Mouse (Mus musculus): ENCODE data around the gene Hist1h1t.
A peak's percentile ranks its signal among the peaks of the same experiment; 100 is the strongest.

Gene Hist1h1t

GRCm38 (mm10) chr13:23737091-23737490, 41.5 kb downstream of the Hist1h1t start:
- no peak for DNase-seq (ENCODE audit: low read depth)

DNA sequence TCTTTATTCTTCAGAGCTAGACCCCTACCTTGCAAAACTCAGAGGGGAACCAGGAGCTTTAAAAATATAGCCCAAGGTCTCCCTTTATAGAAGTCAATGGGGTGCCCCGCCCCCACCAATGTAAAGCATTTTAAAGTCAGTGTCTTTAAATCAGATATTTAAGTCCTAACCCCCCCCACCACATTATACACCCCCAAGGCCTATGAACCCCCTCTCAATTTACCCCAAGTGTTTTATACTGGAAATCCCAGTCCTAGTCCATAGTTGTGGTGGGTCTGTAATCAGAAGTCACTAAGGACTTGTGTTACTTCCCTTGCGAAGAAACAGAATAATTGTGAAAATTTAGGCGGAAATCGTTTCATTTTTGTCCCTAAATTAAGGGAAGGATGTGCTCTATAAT, 42.4 kb downstream of the Hist1h1t start:
- no peak for DNase-seq (ENCODE audit: low read depth)

DNA sequence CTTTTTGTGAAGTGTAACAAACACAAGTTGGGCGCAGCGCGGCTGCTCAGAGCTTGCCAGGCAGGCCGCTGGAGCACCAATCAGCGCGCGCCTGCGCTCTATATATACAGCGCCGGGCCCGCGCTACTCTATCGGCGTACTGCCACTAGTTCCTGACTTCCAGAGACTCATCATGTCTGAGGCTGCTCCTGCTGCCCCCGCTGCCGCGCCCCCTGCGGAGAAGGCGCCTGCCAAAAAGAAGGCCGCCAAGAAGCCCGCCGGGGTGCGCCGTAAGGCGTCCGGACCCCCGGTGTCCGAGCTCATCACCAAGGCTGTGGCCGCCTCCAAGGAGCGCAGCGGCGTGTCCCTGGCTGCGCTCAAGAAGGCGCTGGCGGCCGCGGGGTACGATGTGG, 43.1 kb downstream of the Hist1h1t start, which contains the start of gene Hist1h1c:
TSS of gene Hist1h1c (plus strand) at position 132 of the 392 bp plus-strand sequence.
- peak; percentile 97 for DNase-seq (ENCODE audit: low read depth)

GRCm38 (mm10) chr13:23739069-23739921, 43.7 kb downstream of the Hist1h1t start:
- DNase-seq (ENCODE audit: low read depth): peak; percentile 93

GRCm38 (mm10) chr13:23739922-23740252, 44.3 kb downstream of the Hist1h1t start:
- DNase-seq (ENCODE audit: low read depth): no peak

GRCm38 (mm10) chr13:23740256-23740840, 44.7 kb downstream of the Hist1h1t start:
- DNase-seq (ENCODE audit: low read depth): no peak

GRCm38 (mm10) chr13:23740910-23741309, 45.3 kb downstream of the Hist1h1t start:
- DNase-seq (ENCODE audit: low read depth): no peak

- no peak for DNase-seq (ENCODE audit: low read depth)
These were observed 46.4 kb downstream of the Hist1h1t start for GRCm38 (mm10) chr13:23742007-23742406.

DNA sequence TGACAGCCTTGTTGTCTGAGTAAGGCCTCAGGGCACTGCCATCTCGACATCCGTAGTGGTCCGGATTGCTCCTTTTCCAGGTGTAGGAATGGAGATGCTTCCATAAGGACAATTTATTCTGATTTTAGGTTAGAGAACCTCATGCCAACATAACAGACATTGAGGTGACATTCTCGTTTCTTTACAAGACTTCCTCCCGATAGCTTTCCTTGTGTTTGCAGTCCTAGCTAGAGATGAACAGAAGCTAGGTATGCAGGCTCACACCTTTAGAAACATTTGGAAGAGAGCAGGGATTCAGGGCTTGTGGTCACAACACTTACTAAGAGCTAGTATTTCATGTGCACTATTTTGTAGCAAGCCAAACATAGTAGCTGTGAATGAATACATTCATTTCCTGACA, 47.6 kb downstream of the Hist1h1t start:
- no peak for DNase-seq (ENCODE audit: low read depth)

DNA sequence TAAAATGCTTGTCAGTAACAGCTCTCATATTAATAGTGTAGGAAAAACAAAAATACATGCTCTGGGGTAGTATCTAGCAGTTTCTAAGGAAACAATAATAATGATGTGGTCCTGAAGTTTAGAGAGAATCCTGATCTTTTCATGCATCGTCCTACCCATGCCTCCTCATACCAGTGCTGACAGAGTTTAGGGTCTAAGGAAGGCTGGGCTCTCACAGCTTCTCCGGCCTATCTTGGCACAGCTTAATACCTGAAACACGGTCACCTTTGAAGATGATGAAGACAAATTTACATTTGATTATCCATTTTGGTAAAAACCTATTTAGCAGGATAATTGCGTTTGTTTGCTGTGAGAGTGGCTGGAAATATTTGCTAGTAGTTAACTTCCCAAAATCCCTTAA, 48.3 kb downstream of the Hist1h1t start:
- no peak for DNase-seq (ENCODE audit: low read depth)

DNA sequence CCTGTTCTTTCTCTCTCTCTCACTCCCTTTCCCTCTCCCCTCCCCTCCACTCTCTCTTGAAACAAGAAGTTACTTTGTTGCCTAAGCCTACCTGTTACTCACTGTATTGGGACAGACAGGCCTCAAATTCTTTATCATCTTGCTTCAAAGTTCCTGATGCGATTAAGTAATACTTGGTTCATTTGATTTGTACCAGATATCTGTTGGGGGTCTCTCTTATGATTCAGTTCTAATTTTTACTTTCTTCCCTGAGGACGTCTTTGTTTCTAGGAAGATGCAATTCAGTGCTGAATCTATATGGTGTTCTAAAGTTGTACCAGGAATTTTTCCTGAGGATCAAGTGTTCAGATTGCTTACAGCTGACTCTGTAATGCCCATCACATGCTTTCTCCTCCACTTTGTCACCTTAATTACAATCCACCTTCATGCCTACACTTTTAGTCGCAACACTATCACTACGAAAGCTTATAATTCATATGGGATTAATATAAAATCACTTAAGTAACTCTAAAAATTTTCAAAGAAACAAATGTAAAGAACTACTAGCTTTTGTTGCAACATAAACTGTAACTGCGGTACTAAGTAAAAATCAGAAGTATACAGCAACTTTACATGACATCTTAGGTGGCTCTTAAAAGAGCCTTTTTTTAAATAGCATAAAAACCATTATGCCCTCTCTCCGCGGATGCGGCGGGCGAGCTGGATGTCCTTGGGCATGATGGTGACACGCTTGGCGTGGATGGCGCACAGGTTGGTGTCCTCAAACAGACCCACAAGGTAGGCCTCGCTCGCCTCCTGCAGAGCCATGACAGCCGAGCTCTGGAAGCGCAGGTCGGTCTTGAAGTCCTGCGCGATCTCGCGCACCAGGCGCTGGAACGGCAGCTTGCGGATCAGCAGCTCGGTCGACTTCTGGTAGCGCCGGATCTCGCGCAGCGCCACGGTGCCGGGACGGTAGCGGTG, 49.1 kb downstream of the Hist1h1t start:
- no peak for DNase-seq (ENCODE audit: low read depth)

DNA sequence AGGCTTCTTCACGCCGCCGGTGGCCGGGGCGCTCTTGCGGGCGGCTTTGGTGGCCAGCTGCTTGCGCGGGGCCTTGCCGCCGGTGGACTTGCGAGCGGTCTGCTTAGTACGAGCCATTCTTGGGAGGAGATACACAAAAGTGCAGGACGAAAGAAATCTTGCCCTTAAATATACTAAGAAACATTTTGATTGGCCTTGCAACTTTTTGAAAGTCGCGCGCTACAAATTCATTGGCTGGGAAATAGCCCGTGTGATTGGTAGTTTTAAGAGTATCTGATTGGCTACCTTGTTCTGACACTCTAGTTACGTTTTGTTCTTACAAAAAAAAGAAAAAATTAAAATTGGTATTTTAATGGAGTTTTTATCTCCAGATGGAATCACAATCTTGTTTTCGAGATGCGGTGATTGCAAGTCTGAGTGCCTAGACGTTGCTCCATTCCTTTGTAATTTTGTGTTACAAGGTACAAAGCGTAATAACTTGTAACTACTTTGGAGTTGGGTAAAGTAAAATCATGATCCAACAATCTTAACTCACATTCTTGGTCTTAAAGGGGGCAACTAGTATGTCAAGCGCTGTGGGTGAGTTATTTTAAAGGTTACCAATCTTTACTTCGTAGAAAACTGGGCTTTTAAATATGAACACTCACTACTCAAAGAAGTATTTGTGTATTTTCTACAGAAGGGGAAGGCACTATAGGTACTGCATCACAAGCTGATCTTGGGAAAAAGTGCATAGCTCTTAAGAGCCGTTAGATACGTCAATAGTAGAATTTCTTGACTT, 50.0 kb downstream of the Hist1h1t start, which contains the start of gene Hist1h3c:
TSS of gene Hist1h3c (minus strand) at position 222 of the 781 bp plus-strand sequence.
- peak; percentile 94 for DNase-seq (ENCODE audit: low read depth)

All from naive thymus-derived CD4-positive, alpha-beta T cell, adult 2 months (primary cell).